Mouse (Mus musculus): ENCODE results near the gene Sema6b. TPM values are rescaled to one million over a fixed set of nuclear protein-coding genes. Genes with fewer than 3 reads are reported as not detected.

The Sema6b gene
- total and polyA plus RNA-seq, 2 experiments from 2014 or later = 0.81 to 10.4 TPM

DNA sequence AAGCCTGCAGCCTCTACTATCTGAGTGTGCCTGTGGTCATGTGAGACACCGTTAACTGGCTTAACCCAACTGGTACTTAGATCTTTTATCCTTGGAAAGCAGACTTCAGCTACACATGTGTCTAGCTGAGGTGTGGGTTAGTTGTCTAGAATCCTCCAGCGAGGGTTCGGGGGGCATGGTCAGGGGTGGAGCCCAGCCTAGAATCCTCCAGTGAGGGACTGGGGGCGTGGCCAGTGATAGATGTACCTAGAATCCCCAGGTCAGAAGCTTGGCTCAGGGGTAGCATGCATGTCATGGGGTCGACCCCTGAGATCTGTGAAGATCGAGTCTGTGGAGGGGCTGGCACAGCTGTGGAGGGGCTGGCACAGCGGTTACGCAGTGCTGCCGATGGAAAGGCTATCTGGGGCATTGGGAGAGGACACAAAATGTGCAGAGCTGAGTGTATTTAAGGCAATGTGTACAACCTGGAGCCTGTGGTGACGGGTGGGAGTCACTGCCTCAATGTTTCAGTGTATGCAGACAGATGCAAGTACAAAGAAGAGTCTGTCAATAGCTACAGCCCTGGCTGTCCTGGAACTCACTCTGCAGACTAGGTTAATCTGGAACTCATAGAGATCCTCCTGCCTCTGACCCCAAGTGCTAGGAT lies 33.4 kb upstream of the Sema6b start:
- Histone ChIP-seq H3K4me3 (ENCODE audit: low read depth, low read length) (no peak overlapping the region), H3K4me2 (ENCODE audit: low read depth, low read length) (no peak overlapping the region), H3K4me1 (ENCODE audit: control insufficient read depth, insufficient read depth) (peaks cover 3% of the 10 kb centered on the region; the same call in 1 of the 2 replicates), H3K27me3 (ENCODE audit: control insufficient read depth, insufficient read depth, low read length) (no peaks in the 10 kb centered on the region), H3K9me3 (replicated peaks; ENCODE audit: control insufficient read depth, low read length) (no peaks in the 10 kb centered on the region), H3K36me3 (replicated peaks; ENCODE audit: control insufficient read depth, insufficient read depth, low read length) (peaks cover 40% of the 10 kb centered on the region), H3K9ac (replicated peaks; ENCODE audit: low read depth, low read length) (no peak overlapping the region), H3K27ac (ENCODE audit: low read depth) (no peak overlapping the region)
- no peak for ATAC-seq (ENCODE audit: insufficient read depth, low read depth)
- no peak for DNase-seq (ENCODE audit: low spot score)
- TF ChIP-seq EP300 (IDR thresholded peaks at IDR 0.05; ENCODE audit: low read depth) (no peak), CTCF (IDR thresholded peaks at IDR 0.05; ENCODE audit: low read depth) (no peak)
- WGBS = 56% methylated on average over 10 of the region's 10 CpGs

DNA sequence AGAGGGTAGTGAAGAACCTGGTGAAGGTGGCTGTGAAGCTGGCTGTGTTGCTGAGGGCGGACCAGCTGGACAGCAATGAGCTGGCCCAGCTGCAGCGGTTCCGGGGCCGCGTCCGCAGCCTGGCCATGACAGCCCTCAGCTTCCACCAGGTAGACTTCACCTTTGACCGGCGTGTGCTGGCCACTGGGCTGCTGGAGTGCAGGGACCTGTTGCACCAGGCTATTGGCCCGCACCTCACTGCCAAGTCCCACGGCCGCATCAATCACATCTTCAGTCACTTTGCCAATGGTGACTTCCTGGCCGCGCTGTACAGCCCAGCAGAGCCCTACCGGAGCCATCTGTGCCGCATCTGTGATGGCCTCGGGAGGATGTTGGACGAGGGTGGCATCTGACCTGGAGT lies 31.7 kb upstream of the Sema6b start:
- H3K36me3 ChIP-seq (replicated peaks; ENCODE audit: control insufficient read depth, insufficient read depth, low read length) = peaks cover 25% of the 10 kb centered on the region
- peaks cover 3% of the 10 kb centered on the region; the same call in 1 of the 2 replicates for H3K4me1 ChIP-seq (ENCODE audit: control insufficient read depth, insufficient read depth)
- H3K27ac ChIP-seq (ENCODE audit: low read depth) = no peak overlapping the region
- ATAC-seq (ENCODE audit: insufficient read depth, low read depth) (no peak), DNase-seq (ENCODE audit: low spot score) (no peak)
- 92% methylated on average over 17 of the region's 17 CpGs for WGBS
- H3K4me3 ChIP-seq (ENCODE audit: low read depth, low read length) = no peak overlapping the region
- H3K27me3 ChIP-seq (ENCODE audit: control insufficient read depth, insufficient read depth, low read length) = no peaks in the 10 kb centered on the region
- no peaks in the 10 kb centered on the region for H3K9me3 ChIP-seq (replicated peaks; ENCODE audit: control insufficient read depth, low read length)
- H3K4me2 ChIP-seq (ENCODE audit: low read depth, low read length) = no peak overlapping the region
- no peak overlapping the region for H3K9ac ChIP-seq (replicated peaks; ENCODE audit: low read depth, low read length)
- no peak for TF ChIP-seq EP300 (IDR thresholded peaks at IDR 0.05; ENCODE audit: low read depth)
- TF ChIP-seq CTCF (IDR thresholded peaks at IDR 0.05; ENCODE audit: low read depth) = no peak

DNA sequence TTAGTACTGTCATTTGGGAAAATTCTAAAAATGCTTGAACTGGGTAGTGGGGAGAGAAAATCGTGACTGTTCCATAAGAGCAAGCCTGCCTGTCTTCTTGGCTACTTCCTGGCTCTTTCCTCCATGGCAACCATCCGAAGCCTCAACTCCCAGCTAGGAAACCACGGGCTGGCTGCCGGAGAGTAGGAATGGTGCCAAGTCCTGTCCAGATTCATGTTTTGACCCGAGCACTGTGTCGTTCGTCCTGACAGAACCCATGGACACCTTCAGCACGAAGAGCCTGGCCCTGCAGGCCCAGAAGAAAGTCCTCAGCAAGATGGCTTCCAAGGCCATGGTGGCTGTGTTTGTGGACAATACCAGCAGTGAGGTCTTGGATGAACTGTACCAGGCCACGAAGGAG lies 31.3 kb upstream of the Sema6b start:
- ATAC-seq (ENCODE audit: insufficient read depth, low read depth) (no peak), DNase-seq (ENCODE audit: low spot score) (no peak)
- H3K27me3 ChIP-seq (ENCODE audit: control insufficient read depth, insufficient read depth, low read length) = no peaks in the 10 kb centered on the region
- H3K36me3 ChIP-seq (replicated peaks; ENCODE audit: control insufficient read depth, insufficient read depth, low read length) = peaks cover 21% of the 10 kb centered on the region
- H3K4me3 ChIP-seq (ENCODE audit: low read depth, low read length) = no peak overlapping the region
- 55% methylated on average over 9 of the region's 9 CpGs for WGBS
- H3K4me1 ChIP-seq (ENCODE audit: control insufficient read depth, insufficient read depth) = peaks cover 3% of the 10 kb centered on the region; the same call in 1 of the 2 replicates
- no peak overlapping the region for H3K4me2 ChIP-seq (ENCODE audit: low read depth, low read length)
- H3K9ac ChIP-seq (replicated peaks; ENCODE audit: low read depth, low read length) = no peak overlapping the region
- H3K27ac ChIP-seq (ENCODE audit: low read depth) = no peak overlapping the region
- no peaks in the 10 kb centered on the region for H3K9me3 ChIP-seq (replicated peaks; ENCODE audit: control insufficient read depth, low read length)
- TF ChIP-seq EP300 (IDR thresholded peaks at IDR 0.05; ENCODE audit: low read depth) (no peak), CTCF (IDR thresholded peaks at IDR 0.05; ENCODE audit: low read depth) (no peak)

DNA sequence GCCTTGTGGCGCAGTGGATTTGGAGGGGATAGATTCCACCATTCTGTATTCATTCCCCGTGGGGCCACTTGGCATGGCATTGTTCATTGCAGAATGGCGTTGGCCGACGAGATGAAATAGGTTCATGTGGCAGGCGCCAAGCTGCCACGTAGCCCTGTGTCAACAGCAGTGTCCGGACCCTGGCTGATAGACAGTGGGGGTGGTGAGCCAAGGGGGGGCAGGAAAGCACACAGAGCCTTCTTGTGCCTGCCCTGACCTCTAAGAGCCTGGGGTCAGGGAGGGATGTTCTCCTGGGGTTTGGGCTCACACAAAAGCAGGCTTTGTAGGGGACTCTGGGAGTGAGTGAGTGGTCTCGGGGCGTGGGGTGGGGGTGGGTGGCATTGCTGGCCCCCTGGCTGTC lies 30.5 kb upstream of the Sema6b start:
- Histone ChIP-seq H3K9ac (replicated peaks; ENCODE audit: low read depth, low read length) (no peak overlapping the region), H3K4me2 (ENCODE audit: low read depth, low read length) (peak overlapping the region; percentile 12; the same call in 1 of the 2 replicates), H3K4me3 (ENCODE audit: low read depth, low read length) (no peak overlapping the region), H3K4me1 (ENCODE audit: control insufficient read depth, insufficient read depth) (peaks cover 3% of the 10 kb centered on the region; the same call in 1 of the 2 replicates), H3K9me3 (replicated peaks; ENCODE audit: control insufficient read depth, low read length) (no peaks in the 10 kb centered on the region), H3K27me3 (ENCODE audit: control insufficient read depth, insufficient read depth, low read length) (no peaks in the 10 kb centered on the region), H3K36me3 (replicated peaks; ENCODE audit: control insufficient read depth, insufficient read depth, low read length) (peaks cover 16% of the 10 kb centered on the region), H3K27ac (ENCODE audit: low read depth) (peak overlapping the region; percentile 80)
- TF ChIP-seq CTCF (IDR thresholded peaks at IDR 0.05; ENCODE audit: low read depth) (no peak), EP300 (IDR thresholded peaks at IDR 0.05; ENCODE audit: low read depth) (no peak)
- 59% methylated on average over 10 of the region's 10 CpGs for WGBS
- no peak for ATAC-seq (ENCODE audit: insufficient read depth, low read depth)
- DNase-seq (ENCODE audit: low spot score) = no peak

DNA sequence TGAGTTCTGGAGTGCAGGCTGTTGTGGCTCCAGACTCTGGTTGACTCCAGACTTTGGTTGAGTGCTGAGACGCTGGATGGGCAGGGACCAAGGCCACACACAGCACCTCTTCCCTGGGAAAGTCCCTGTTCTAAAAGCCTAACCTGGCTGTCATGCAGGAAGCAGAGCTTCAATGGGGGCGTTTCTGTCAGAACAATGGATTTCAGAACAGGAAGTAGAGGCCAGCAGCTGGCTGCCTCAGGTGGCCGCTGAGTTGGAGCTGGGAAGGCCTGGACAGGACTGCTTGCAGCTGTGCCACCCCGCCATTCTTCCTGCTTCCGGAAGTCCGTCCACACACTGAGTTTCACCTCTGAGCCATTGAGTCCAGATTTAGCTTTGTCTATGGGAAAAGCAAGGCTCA lies 29.7 kb upstream of the Sema6b start:
- ATAC-seq (ENCODE audit: insufficient read depth, low read depth) = peak; percentile 57
- H3K4me1 ChIP-seq (ENCODE audit: control insufficient read depth, insufficient read depth) = peaks cover 3% of the 10 kb centered on the region; the same call in 1 of the 2 replicates
- H3K4me3 ChIP-seq (ENCODE audit: low read depth, low read length) = no peak overlapping the region
- no peak for DNase-seq (ENCODE audit: low spot score)
- peaks cover 11% of the 10 kb centered on the region for H3K36me3 ChIP-seq (replicated peaks; ENCODE audit: control insufficient read depth, insufficient read depth, low read length)
- no peaks in the 10 kb centered on the region for H3K27me3 ChIP-seq (ENCODE audit: control insufficient read depth, insufficient read depth, low read length)
- H3K9me3 ChIP-seq (replicated peaks; ENCODE audit: control insufficient read depth, low read length) = no peaks in the 10 kb centered on the region
- 0 out of 2 replicates have a peak overlapping the region, but pooled peaks have one; percentile 12 for H3K4me2 ChIP-seq (ENCODE audit: low read depth, low read length)
- 47% methylated on average over 6 of the region's 6 CpGs for WGBS
- TF ChIP-seq CTCF (IDR thresholded peaks at IDR 0.05; ENCODE audit: low read depth) (no peak), EP300 (IDR thresholded peaks at IDR 0.05; ENCODE audit: low read depth) (peak; percentile 72)
- no peak overlapping the region for H3K9ac ChIP-seq (replicated peaks; ENCODE audit: low read depth, low read length)
- peak overlapping the region; percentile 80 for H3K27ac ChIP-seq (ENCODE audit: low read depth)

DNA sequence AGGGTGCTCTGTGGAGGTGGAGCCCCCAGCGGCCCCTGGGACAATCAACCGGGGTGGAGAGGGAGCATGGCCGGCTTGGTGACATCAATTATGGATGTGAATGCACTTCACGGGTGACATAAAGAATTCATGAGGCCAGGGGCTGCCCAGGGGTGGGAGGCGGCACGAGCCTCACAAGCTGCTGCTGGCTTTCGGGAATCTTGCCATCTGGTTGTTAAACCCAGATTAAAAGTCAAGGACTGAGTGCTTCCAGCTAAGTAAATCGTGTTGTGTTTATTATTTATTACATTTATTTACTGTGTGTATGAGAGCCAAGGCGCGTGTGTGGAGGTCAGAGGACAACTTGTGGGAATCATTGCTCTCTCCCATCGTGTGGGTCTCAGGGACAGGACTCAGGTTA lies 25.5 kb upstream of the Sema6b start:
- Histone ChIP-seq H3K4me3 (ENCODE audit: low read depth, low read length) (no peak overlapping the region), H3K4me2 (ENCODE audit: low read depth, low read length) (no peak overlapping the region), H3K9me3 (replicated peaks; ENCODE audit: control insufficient read depth, low read length) (no peaks in the 10 kb centered on the region), H3K4me1 (ENCODE audit: control insufficient read depth, insufficient read depth) (peaks cover 12% of the 10 kb centered on the region; the same call in 1 of the 2 replicates), H3K27me3 (ENCODE audit: control insufficient read depth, insufficient read depth, low read length) (no peaks in the 10 kb centered on the region), H3K9ac (replicated peaks; ENCODE audit: low read depth, low read length) (no peak overlapping the region), H3K36me3 (replicated peaks; ENCODE audit: control insufficient read depth, insufficient read depth, low read length) (no peaks in the 10 kb centered on the region), H3K27ac (ENCODE audit: low read depth) (no peak overlapping the region)
- TF ChIP-seq EP300 (IDR thresholded peaks at IDR 0.05; ENCODE audit: low read depth) = no peak
- 68% methylated on average over 11 of the region's 11 CpGs for WGBS
- ATAC-seq (ENCODE audit: insufficient read depth, low read depth) = no peak
- DNase-seq (ENCODE audit: low spot score) = no peak
